Mouse (Mus musculus): ENCODE measurements at regions not wholly inside any gene's neighbourhood (a gene's known extent, or its start where the extent isn't known, plus 50 kb on each side); places are given as distances from the start of the nearest gene placed in this dataset.

DNA sequence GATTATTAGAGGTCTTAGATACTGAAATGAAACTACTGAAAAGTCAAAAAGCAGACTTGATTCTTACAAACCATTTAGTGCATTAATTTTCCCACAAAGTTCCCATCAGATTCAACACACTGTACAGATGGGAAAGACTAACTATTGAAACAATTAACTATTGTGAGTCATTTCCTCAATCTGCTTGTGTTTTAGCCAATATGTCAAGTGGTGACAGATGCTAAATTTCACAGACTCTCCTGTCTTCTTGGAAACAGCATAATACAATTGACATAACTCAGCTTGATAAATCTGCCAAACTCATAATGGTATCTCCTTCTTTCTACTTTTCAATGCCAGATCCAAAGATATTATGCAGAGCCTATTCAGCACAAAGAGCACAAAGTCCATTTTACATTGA is 213.0 kb upstream of the Gm10306 start:
- no peak for TF ChIP-seq GATA1 (IDR thresholded peaks at IDR 0.05; ENCODE audit: low read length)

DNA sequence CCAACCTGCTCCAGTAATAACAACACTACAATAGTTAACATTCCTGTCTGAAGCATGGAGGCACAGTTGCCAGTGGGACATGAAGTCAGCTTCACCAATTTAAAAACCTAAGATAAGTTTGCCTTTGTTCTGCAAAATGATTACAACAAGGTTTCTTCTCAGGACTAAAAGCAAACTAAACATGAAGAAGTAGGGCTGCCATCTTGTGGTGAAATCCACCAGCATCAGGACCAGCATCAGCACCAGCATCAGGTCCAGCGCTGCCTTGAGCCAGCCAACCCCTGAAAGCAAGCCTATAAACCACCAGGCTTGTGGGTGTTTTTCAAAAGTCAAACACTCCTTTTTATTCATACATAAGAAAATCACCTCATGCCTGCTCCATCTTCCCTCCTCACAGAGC is 207.1 kb upstream of the Gm10306 start:
- TF ChIP-seq GATA1 (IDR thresholded peaks at IDR 0.05; ENCODE audit: low read length): no peak

DNA sequence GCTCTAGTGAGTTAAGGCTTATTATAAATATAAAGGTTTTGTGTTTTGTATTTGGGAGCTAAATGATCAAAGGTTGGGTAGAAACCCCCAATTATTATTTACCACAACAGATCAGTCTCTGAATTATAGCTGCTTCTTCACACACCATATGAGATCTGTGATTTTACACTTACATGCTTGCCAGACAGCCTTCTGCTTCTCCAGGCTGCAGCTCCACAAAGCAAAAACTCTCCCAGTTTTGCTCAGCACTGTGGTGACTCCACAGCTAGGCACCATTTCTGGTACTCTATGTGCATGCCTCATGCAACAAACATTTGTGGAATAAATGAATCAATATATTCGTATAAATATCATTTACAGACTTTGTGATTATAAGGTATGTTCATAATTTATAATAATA is 199.4 kb upstream of the Gm10306 start:
- no peak for TF ChIP-seq GATA1 (IDR thresholded peaks at IDR 0.05; ENCODE audit: low read length)

DNA sequence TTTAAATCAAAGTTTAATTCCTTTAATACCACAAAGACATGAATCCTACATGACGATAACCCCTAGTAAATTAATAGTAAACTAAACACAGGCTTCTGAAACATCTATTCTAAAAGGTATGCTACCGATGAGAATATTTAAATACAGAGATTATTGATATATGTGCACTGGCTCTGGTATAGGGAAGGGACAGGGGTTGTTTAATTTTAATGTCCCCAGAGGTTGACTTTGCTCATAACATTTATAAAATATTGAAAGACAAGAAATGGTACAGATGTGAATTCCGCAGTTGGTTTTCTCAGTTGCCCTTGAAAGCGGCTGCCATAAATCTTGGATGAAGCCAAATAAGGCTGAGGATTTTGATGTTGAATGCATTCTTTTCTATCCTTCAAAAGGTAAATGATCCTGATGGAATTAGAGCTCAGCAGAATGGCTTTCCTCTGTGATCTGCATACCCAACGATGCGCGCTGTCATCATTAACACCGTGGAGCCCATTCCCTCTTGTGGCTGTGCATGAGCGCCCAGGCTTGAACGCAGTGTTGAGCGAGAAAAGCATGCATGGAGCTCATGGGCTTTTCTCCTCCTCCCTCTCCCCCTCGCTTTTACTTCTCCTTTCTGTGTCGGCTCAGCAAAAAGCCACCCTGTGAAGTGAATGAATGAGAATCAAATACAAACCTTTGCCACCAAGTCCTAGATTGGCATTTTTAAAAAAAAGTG is 195.4 kb upstream of the Gm10306 start:
- no peak for TF ChIP-seq GATA1 (IDR thresholded peaks at IDR 0.05; ENCODE audit: low read length)

DNA sequence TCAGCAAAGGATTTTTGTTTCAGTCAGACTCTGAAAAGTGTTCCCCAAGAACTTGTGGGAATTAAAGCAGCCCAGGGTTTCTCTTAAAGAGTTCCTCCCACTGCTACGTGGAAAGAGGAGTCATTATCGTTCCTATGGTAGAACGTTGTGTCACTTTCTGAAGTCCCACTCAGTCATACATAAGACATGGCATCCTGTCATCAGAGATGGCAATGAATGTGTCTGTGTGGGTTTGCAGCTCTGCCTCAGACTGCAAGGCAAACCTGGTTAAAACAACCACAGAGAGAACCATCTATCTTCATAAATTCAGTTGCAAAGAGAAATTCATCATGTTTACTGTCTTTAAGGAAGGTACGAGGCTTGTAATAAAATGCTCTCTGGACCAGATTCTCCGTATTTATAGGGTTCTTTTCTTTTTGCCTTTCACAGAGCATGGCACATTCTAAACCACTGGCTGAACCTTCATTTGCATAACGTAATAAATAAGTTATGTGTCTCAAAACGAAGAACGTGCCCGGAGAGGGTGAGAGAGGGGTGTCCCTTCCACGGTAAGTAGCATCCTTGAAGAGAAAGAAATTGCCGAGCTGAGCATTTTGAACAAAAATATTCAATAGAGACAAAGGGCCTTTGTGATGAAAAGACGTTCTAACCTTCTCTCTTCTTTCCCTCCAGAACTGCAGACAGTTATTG is 194.7 kb upstream of the Gm10306 start:
- no peak for TF ChIP-seq GATA1 (IDR thresholded peaks at IDR 0.05; ENCODE audit: low read length)

DNA sequence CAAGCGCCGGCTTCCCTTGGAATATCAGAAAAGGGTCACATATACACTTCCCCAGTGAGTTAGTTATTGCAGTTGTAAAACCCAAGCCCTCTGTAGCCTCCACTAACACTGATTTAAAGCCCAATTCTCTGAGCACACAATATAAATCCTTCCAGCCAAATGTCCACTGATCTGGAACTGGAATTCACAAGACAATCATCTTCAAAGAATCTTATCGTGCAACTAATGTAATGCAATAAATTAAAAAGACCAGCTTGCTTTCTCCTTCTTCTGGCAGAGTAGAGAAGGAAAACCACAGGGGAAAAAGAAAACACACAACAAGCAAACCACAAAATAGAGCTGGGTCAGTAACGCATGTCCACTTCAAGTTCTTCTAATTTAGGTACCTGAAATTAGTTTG is 191.0 kb upstream of the Gm10306 start:
- no peak for TF ChIP-seq GATA1 (IDR thresholded peaks at IDR 0.05; ENCODE audit: low read length)

DNA sequence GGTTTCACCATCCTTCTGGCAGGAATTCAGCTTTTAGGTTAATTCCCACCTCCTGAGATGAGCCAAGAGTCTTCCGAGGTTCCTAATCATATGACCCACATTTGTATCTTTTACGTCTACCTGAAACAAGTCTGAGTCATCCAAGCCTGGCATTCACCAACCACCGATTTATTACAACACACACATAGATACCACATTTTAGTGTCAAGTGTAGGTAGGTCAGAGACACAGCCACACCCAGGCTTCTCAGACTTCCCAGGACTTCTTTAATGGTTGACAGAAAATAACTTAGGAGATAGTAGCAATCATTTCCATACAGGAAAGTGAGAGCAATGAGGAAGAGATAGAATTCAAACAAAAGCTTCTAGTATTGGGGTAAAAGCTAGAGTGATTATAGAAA is 189.2 kb upstream of the Gm10306 start:
- TF ChIP-seq GATA1 (IDR thresholded peaks at IDR 0.05; ENCODE audit: low read length): no peak

DNA sequence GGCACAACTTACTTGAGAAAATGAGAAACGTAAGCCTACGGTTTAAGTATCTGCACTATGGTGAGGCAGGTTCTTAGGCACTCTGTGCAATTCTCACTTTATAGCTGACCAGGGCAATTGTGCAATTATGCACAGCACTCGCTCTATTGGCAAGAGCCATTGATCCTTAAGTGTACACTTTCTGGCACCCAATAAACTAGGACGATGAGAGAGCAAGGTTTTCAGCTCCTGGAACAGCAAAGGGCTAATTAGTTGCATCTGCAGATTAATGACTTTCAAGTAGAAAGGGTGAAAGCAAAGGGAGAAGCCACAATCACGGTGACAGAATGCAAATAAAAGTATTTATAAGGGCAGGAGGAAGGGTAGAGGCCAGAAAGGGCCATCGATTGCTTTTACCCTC is 185.4 kb upstream of the Gm10306 start:
- TF ChIP-seq GATA1 (IDR thresholded peaks at IDR 0.05; ENCODE audit: low read length): no peak

DNA sequence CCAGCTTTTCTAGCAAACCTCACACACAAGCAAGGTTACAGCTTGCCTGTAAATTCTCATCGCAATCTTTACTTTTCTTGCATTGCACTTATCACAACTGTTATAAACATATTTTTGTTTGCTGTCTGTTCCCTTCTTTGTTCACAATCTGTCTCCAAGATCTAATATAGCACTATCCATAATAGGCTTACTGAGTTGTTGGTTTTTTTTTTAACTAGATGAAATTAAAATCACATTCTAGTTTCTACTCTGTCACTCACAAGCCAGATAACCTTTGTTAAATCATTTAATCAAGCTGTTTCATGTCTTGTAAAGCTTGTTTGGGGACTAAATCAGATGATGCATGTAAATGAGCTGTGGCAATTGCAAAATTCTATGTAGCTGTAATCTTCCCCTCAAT is 180.1 kb upstream of the Gm10306 start:
- TF ChIP-seq GATA1 (IDR thresholded peaks at IDR 0.05; ENCODE audit: low read length): no peak

DNA sequence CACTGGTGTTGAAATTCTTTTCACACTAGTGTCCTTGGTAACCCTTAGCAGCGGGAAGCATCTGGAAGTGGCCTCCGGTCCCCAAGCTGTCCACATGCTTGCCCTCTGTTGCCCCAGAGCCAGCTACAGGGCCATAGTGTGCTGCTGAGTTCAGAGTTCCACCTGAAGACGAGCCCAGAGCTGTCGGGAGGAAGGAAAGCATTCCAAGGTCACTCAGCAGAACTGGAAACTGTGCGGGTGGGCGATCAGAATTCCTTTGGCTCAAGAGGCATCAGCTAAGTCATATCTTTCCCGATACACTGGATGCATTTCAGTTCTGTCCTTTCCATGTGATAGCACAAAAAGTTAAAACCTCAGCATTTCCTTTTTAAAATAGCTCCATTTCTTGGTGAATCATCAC is 170.6 kb upstream of the Gm10306 start:
- TF ChIP-seq GATA1 (IDR thresholded peaks at IDR 0.05; ENCODE audit: low read length): no peak

DNA sequence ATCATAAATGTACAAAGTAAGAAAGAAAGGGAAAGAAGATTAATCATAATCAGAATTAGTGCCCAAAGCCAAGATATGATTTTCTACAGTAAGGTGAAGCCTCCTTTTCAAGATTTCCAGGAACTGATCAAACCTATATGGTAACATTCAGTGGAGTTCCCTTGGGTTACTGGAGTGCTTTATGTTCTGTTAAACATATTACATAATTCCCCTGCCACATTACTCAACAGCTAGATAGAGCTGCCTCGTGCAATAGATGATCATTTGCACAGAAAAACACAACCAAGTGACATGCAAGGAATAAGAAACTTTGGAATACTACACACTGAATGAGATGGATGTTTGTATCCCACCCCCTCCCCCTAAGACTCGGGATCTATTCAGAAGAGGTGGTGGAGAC is 168.0 kb upstream of the Gm10306 start:
- TF ChIP-seq GATA1 (IDR thresholded peaks at IDR 0.05; ENCODE audit: low read length): no peak

DNA sequence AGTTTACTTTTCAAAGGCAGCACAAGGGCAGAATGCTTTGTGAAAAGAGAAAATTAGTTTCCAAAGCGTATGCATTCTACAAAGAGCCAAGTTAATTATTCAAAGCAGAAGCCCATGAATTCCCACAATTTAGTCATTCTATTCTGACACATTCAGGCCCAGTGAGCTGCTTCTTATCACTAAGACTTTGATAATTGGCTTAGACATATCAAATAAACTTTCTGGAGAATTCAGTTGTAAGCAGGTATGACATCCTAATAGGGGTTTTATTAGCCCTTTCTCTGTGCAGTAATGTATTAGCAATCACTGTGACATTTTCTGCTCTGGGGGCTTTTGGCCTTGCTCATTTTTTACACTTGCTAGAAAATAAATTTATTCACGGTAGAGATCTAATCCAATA is 161.9 kb upstream of the Gm10306 start:
- no peak for TF ChIP-seq GATA1 (IDR thresholded peaks at IDR 0.05; ENCODE audit: low read length)

DNA sequence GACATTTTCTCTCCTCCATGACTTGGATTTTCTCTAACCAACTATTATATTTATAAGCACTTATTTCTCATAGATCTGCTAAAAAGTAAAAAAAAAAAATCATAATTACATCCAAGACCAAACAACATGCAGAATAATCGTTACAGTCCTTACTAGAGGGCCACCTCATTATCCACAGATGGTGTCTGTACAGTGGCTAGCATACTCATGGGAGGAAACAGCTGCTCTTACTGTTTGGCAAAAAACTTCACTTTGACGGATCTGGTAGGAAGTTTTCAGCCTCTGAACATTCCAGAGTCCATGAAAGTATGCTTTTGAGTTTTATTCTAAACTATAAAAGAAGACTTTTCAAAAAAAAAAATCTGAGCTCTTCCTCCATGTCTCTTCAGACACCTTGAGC is 159.1 kb upstream of the Gm10306 start:
- no peak for TF ChIP-seq GATA1 (IDR thresholded peaks at IDR 0.05; ENCODE audit: low read length)

DNA sequence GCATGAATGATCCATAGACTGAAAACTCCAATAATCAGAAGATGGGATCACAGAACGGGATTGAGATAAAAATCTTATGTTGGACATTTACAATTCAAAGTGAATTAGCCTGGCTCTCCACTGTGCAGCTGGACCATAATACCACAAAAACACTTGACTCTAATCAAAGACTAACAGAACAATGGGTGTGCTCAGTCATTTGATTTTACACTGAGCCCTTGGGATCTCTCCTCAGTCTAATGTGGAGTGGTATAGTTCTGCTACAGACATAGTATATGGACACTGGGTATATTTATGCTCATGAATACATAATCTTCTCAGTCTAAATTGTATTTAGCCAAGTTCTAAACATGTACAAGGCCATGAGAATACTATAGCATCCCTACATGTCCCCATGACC is 149.4 kb upstream of the Gm10306 start:
- no peak for TF ChIP-seq GATA1 (IDR thresholded peaks at IDR 0.05; ENCODE audit: low read length)

DNA sequence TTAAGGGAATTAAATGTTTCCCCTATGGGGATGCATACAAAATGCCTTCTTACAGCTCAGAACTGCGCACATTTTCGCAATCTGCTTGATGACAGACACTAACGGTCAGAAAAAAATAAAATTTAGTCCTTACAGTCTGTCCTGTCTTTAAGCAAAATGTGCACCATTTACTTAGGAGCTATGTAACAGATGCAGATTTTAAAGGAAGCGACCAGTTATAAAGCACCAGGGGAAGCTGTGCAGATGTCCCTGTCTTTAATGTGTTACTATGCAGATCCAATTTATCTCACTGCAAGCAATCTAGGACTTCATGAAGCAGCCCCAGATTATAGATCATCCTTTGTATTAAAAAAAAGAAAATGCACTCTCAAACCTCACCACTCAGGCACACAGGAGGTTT is 148.8 kb upstream of the Gm10306 start:
- no peak for TF ChIP-seq GATA1 (IDR thresholded peaks at IDR 0.05; ENCODE audit: low read length)

DNA sequence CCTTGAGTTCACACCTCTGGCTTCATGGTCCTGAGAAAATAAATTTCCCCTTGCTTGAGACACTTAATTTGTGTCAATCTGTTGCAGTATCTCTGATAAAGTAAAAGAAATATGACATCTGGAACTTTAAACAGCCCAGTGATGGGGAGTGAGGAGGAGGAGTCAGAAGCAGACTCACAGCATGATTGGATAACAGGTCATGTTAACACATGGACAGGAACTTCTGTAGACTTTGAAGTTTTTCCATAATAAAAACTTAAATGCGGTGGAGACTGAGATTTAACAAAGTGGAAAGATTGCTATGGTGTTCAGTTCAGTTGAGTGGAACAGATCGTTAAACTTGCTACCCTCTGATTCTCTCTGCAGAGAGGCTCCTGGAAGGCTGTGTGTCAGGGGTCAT is 143.7 kb upstream of the Gm10306 start:
- TF ChIP-seq GATA1 (IDR thresholded peaks at IDR 0.05; ENCODE audit: low read length): no peak

DNA sequence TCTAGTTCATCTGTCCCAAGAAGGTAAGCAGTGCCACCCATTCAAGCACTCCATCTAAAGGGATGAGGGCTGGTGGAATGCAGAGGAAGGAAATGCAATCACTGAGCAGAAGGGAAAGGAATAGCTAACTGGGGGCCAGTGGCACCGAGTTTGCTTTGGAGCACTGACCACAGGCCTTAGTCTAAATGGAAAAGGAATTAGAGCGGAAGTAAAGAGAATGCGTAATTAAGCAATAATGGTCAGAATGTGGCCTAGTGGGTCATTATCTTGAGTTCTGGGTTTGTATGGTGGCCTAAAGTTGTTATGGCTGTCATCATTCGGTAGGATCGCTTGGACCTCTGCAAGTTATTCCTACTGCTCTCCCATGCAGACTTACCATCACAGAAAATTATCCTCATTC is 128.8 kb upstream of the Gm10306 start:
- TF ChIP-seq GATA1 (IDR thresholded peaks at IDR 0.05; ENCODE audit: low read length): no peak
